Mouse (Mus musculus) G1E (cell line): ENCODE measurements around the gene H3f3b.

Experiments used
- CTCF ChIP-seq: IDR thresholded peaks from 2 replicates; pipeline ENCODE4 v1.5.1; 2012; ENCODE audit warnings: low read depth, low read length, inconsistent platforms, mixed read lengths
- GATA1 ChIP-seq: IDR thresholded peaks from 2 replicates; pipeline ENCODE4 v1.6.1; 2012; ENCODE audit warnings: borderline replicate concordance, low read length, inconsistent platforms, mixed read lengths
- GATA2 ChIP-seq: IDR thresholded peaks from 2 replicates; pipeline ENCODE4 v1.6.1; 2012; ENCODE audit warnings: low read depth, low read length, inconsistent platforms, borderline replicate concordance
- POLR2AphosphoS5 ChIP-seq: IDR thresholded peaks from 2 replicates; pipeline ENCODE4 v1.6.1; 2012; ENCODE audit warnings: low read depth, low read length, inconsistent platforms; ENCODE audit not compliant: insufficient replicate concordance
- TAL1 ChIP-seq: conservative IDR thresholded peaks from 2 replicates; pipeline ENCODE4 v1.6.1; 2012; ENCODE audit warnings: low read depth, low read length, inconsistent platforms, mixed read lengths

- no peak for TF ChIP-seq CTCF
- no peak for TF ChIP-seq TAL1
- no peak for TF ChIP-seq GATA1
- TF ChIP-seq GATA2, result no peak
- no peak for TF ChIP-seq POLR2AphosphoS5
These were observed 17.6 kb downstream of the H3f3b start for GRCm38 (mm10) chr11:116010146-116010545.
